Mouse (Mus musculus): ENCODE measurements around the gene Pofut2. TPM values are rescaled to one million over a fixed set of nuclear protein-coding genes. Genes with fewer than 3 reads are reported as not detected.

Gene Pofut2
- polyA plus RNA-seq, 1 experiment: 78.3 TPM

- Histone ChIP-seq H3K4me3 (replicated peaks) (no peak overlapping the region), H3K4me1 (peaks cover 7% of the 10 kb centered on the region; the same call in 1 of the 2 replicates), H3K27me3 (replicated peaks) (peaks cover 10% of the 10 kb centered on the region), H3K36me3 (replicated peaks; ENCODE audit: low read length) (peaks cover 25% of the 10 kb centered on the region), H3K9me3 (no peaks in the 10 kb centered on the region)
- TF ChIP-seq GATA1 (IDR thresholded peaks at IDR 0.05; ENCODE audit: borderline replicate concordance, low read length) (no peak), FLI1 (IDR thresholded peaks at IDR 0.05; ENCODE audit: low read length) (no peak)
These were observed 46.0 kb downstream of the Pofut2 start for GRCm38 (mm10) chr10:77304840-77305533.

GRCm38 (mm10) chr10:77305766-77306165 lies 46.7 kb downstream of the Pofut2 start:
- H3K9me3 ChIP-seq: no peaks in the 10 kb centered on the region
- TF ChIP-seq GATA1 (IDR thresholded peaks at IDR 0.05; ENCODE audit: borderline replicate concordance, low read length) (no peak), FLI1 (IDR thresholded peaks at IDR 0.05; ENCODE audit: low read length) (no peak)

GRCm38 (mm10) chr10:77308978-77309377 lies 50.0 kb downstream of the Pofut2 start:
- H3K27me3 ChIP-seq (replicated peaks): peaks cover 8% of the 10 kb centered on the region
- H3K4me1 ChIP-seq: peaks cover 7% of the 10 kb centered on the region; the same call in 1 of the 2 replicates
- H3K4me3 ChIP-seq (replicated peaks): no peak overlapping the region
- H3K36me3 ChIP-seq (replicated peaks; ENCODE audit: low read length): peaks cover 25% of the 10 kb centered on the region
- TF ChIP-seq GATA1 (IDR thresholded peaks at IDR 0.05; ENCODE audit: borderline replicate concordance, low read length): no peak
- TF ChIP-seq FLI1 (IDR thresholded peaks at IDR 0.05; ENCODE audit: low read length): no peak
- H3K9me3 ChIP-seq: no peaks in the 10 kb centered on the region

More at GRCm38 (mm10) chr10:77305766-77306165, 46.7 kb downstream of the Pofut2 start:
- Histone ChIP-seq H3K4me3 (replicated peaks) (no peak overlapping the region), H3K36me3 (replicated peaks; ENCODE audit: low read length) (peaks cover 24% of the 10 kb centered on the region), H3K27me3 (replicated peaks) (peaks cover 10% of the 10 kb centered on the region), H3K4me1 (peaks cover 7% of the 10 kb centered on the region; the same call in 1 of the 2 replicates)

- H3K27me3 ChIP-seq (replicated peaks): no peaks in the 10 kb centered on the region
- TF ChIP-seq GATA1 (IDR thresholded peaks at IDR 0.05; ENCODE audit: borderline replicate concordance, low read length) (no peak), FLI1 (IDR thresholded peaks at IDR 0.05; ENCODE audit: low read length) (no peak)
- H3K9me3 ChIP-seq: no peaks in the 10 kb centered on the region
- H3K4me1 ChIP-seq: peaks cover 4% of the 10 kb centered on the region; the same call in 1 of the 2 replicates
- H3K4me3 ChIP-seq (replicated peaks): no peak overlapping the region
- H3K36me3 ChIP-seq (replicated peaks; ENCODE audit: low read length): peaks cover 25% of the 10 kb centered on the region
These were observed 55.8 kb downstream of the Pofut2 start for GRCm38 (mm10) chr10:77314711-77315266.

- Histone ChIP-seq H3K9me3 (no peaks in the 10 kb centered on the region), H3K27me3 (replicated peaks) (no peaks in the 10 kb centered on the region), H3K4me3 (replicated peaks) (no peak overlapping the region), H3K4me1 (peaks cover 4% of the 10 kb centered on the region; the same call in 1 of the 2 replicates), H3K36me3 (replicated peaks; ENCODE audit: low read length) (peaks cover 20% of the 10 kb centered on the region)
- TF ChIP-seq FLI1 (IDR thresholded peaks at IDR 0.05; ENCODE audit: low read length) (no peak), GATA1 (IDR thresholded peaks at IDR 0.05; ENCODE audit: borderline replicate concordance, low read length) (no peak)
These were observed 56.7 kb downstream of the Pofut2 start for GRCm38 (mm10) chr10:77315682-77316081.

Other genes with a start within 250 kb of the Pofut2 start
- 13.0 and 16.3 TPM in 2 replicates for gene Slc19a1, start 227.0 kb upstream of the Pofut2 start, polyA plus RNA-seq (2012; ENCODE audit: insufficient read depth, low replicate concordance)
- gene Col18a1, start 92.7 kb upstream of the Pofut2 start, polyA plus RNA-seq (2012; ENCODE audit: insufficient read depth, low replicate concordance): 946 and 2,951 TPM in 2 replicates
- 0.65 and 1.6 TPM in 2 replicates for gene Adarb1, start 159.1 kb downstream of the Pofut2 start, polyA plus RNA-seq (2012; ENCODE audit: insufficient read depth, low replicate concordance)